Mouse (Mus musculus): ENCODE results near the gene Gtf2h2.

DNA sequence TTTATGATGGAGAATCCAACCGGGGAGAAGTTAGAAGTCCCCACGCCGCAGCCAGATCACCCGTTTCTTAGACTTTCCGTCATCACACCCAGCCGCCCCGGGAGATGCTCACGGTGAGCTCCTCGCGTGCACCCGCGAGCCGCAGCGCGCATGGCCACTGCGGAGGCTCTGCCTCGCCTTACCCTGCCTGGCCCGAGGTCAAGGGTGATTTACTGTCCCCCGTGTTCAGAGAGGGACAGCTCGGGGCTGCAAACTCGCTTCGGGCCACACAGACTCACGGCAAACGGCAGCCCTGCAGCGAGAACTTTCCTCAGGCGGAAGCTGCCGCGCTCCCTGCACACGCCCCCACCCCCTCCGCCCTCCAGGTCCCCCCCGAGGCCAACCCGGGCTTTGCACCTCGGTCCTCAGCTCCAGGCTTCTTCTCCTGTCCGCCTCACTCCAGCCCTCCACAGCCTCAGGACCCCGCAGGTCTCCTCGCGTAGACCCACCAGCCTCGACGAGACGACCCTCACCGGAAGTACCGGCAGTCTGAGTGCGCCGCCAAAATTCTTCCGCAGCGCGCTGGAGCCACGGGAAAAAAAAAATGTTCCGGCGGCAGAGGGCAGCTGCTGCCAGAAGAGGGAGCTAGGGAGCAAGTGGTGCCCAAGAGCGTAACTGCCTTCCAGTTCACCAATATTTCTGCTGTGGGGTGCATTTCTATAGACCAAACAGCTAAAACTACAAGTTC is at the start of gene Gtf2h2:
- TF ChIP-seq CTCF (IDR thresholded peaks at IDR 0.05; ENCODE audit: low read depth, low read length) (peak; percentile 94), POLR2A (IDR thresholded peaks at IDR 0.05; ENCODE audit: extremely low read depth, insufficient read depth, low read length) (no peak)

All from liver, adult 2 months (tissue).